Mouse (Mus musculus) neural tube, embryonic 15.5 days (tissue): ENCODE data around the gene Wdr41. TPM values are rescaled to one million over a fixed set of nuclear protein-coding genes. Genes with fewer than 3 reads are reported as not detected.

Experiments
- ATAC-seq: fragments of 200-750 bp; cut with Nextera tagmentation; 2 replicates; pipeline ENCODE4 v1.8.0; 2017; ENCODE audit warnings: mild to moderate bottlenecking, moderate TSS enrichment, moderate library complexity; ENCODE audit not compliant: low FRiP score
- H3K27ac ChIP-seq: fragments of 300-500 bp; sonication (generic); replicated peaks from 2 replicates; pipeline ENCODE4 v1.5.1; 2015; ENCODE audit warnings: mild to moderate bottlenecking, inconsistent platforms
- H3K27me3 ChIP-seq: fragments of 300-500 bp; sonication (generic); replicated peaks from 2 replicates; pipeline ENCODE4 v1.6.1; 2015; ENCODE audit warnings: inconsistent platforms
- H3K36me3 ChIP-seq: fragments of 300-500 bp; sonication (generic); 2 replicates; pipeline ENCODE4 v1.6.1; 2015; ENCODE audit warnings: inconsistent platforms
- H3K4me1 ChIP-seq: fragments of 300-500 bp; sonication (generic); 2 replicates; pipeline ENCODE4 v1.6.1; 2015; ENCODE audit warnings: inconsistent platforms
- H3K4me2 ChIP-seq: fragments of 300-500 bp; sonication (generic); 2 replicates; pipeline ENCODE4 v1.6.1; 2015; ENCODE audit warnings: inconsistent platforms, mild to moderate bottlenecking, moderate library complexity
- H3K4me3 ChIP-seq: fragments of 300-500 bp; sonication (generic); replicated peaks from 2 replicates; pipeline ENCODE4 v1.5.1; 2015; ENCODE audit warnings: mild to moderate bottlenecking, inconsistent platforms
- H3K9ac ChIP-seq: fragments of 300-500 bp; sonication (generic); replicated peaks from 2 replicates; pipeline ENCODE4 v1.6.1; 2015; ENCODE audit warnings: mild to moderate bottlenecking, inconsistent platforms
- H3K9me3 ChIP-seq: fragments of 300-500 bp; sonication (generic); replicated peaks from 2 replicates; pipeline ENCODE4 v1.6.1; 2016; ENCODE audit warnings: inconsistent platforms
- WGBS: fragments of 180-500 bp; shearing (Covaris S2); methylation state at CpG from one replicate; pipeline ENCODE4 v1.1.7; 2015; ENCODE audit warnings: mixed read lengths; 5-methylcytosine and 5-hydroxymethylcytosine counted together
- polyA plus RNA-seq: library from polyadenylated mRNA; unstranded; fragments of >200 nt; fragmentation: Nextera tagmentation; extraction: Ambion mirVana; gene quantifications from 2 replicates; pipeline ENCODE4 v1.2.1, GENCODE M21; 2015

The Wdr41 gene
- polyA plus RNA-seq, 1 experiment from 2014 or later = 27.5 TPM

- Histone ChIP-seq H3K27me3 (no peaks in the 10 kb centered on the region), H3K4me1 (no peaks in the 10 kb centered on the region), H3K36me3 (no peaks in the 10 kb centered on the region), H3K4me3 (no peak overlapping the region), H3K9ac (no peak overlapping the region), H3K4me2 (no peak overlapping the region), H3K9me3 (no peaks in the 10 kb centered on the region), H3K27ac (no peak overlapping the region)
- whole genome bisulfite sequencing = 82% methylated on average over 9 of the region's 9 CpGs
- no peak for ATAC-seq
Observed at GRCm38 (mm10) chr13:95040140-95040738, 64.1 kb downstream of the Wdr41 start.

DNA sequence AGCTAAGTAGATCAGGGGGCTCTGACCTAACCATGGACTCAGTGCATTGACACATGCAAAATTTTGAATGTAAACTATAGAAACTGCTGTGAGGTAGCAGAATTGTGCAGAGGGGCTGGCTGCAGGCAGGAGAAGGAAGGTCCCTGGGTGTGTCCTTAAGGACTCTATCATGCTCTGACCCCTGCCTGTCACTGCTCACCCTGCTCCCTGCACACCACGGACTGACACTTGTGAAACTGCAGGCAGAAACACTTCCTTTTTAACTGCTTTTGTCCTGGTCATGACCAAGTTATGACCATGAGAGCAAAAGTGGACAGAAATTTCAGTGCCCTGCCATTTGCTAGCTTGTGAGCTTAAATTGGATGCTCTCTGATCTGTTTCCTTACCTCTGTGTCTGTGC lies 68.0 kb downstream of the Wdr41 start:
- Histone ChIP-seq H3K27ac (no peak overlapping the region), H3K4me2 (no peak overlapping the region), H3K9me3 (no peaks in the 10 kb centered on the region), H3K27me3 (no peaks in the 10 kb centered on the region), H3K4me1 (no peaks in the 10 kb centered on the region), H3K36me3 (no peaks in the 10 kb centered on the region; the same call in 1 of the 2 replicates), H3K9ac (no peak overlapping the region), H3K4me3 (no peak overlapping the region)
- no peak for ATAC-seq
- 65% methylated on average over 1 of the region's 1 CpGs for WGBS

DNA sequence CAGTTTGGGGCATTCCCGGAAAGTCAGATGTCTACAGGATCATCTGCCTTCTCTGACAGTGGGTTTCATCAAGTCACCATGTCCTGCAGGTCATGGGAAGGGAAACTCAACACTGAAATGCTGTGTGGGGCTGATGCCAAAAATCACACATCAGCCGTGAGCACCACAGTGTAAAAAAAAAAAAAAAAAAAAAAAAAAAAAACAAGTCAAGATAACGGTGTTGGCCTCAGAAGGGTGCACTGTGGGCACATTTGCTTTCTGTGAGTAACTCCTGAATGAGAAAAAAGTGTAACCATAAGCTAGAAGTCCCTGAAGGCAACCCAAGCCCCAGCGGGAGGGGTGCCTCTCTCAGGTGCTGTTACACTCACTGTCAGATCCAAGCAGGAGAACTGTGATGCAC lies 74.3 kb downstream of the Wdr41 start:
- Histone ChIP-seq H3K9me3 (no peaks in the 10 kb centered on the region), H3K27ac (no peak overlapping the region), H3K9ac (no peak overlapping the region), H3K4me1 (no peaks in the 10 kb centered on the region), H3K36me3 (no peaks in the 10 kb centered on the region; the same call in 1 of the 2 replicates), H3K4me2 (no peak overlapping the region), H3K27me3 (no peaks in the 10 kb centered on the region), H3K4me3 (no peak overlapping the region)
- ATAC-seq = no peak
- WGBS = 92% methylated on average over 4 of the region's 4 CpGs

DNA sequence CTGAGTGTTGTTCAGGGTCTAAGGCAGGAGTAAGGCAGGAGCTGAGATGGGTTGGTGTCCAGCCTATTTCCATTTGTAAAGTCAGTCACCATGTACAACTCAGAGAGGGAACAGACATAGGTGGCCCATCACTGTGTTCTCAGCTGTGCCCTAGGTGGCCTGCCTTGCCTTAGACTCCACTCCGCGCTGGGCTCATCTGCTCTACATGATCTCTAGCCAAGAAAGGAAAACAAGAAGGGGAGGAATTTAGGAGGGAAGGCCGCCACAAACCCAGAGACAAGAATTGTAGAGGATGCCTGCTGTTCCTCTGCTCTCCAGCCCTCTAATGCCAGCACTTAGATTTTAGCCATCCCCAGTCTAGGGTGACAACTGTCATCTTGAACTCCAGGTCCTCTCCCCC lies 76.3 kb downstream of the Wdr41 start:
- 87% methylated on average over 3 of the region's 3 CpGs for WGBS
- H3K27ac ChIP-seq = no peak overlapping the region
- no peaks in the 10 kb centered on the region for H3K4me1 ChIP-seq
- H3K4me3 ChIP-seq = no peak overlapping the region
- H3K36me3 ChIP-seq = no peaks in the 10 kb centered on the region
- no peak overlapping the region for H3K4me2 ChIP-seq
- ATAC-seq = no peak
- no peaks in the 10 kb centered on the region for H3K9me3 ChIP-seq
- no peaks in the 10 kb centered on the region for H3K27me3 ChIP-seq
- H3K9ac ChIP-seq = no peak overlapping the region

- Histone ChIP-seq H3K4me3 (no peak overlapping the region), H3K9me3 (no peaks in the 10 kb centered on the region), H3K27me3 (no peaks in the 10 kb centered on the region), H3K36me3 (no peaks in the 10 kb centered on the region), H3K9ac (no peak overlapping the region), H3K4me2 (no peak overlapping the region), H3K4me1 (no peaks in the 10 kb centered on the region), H3K27ac (no peak overlapping the region)
- WGBS = 74% methylated on average over 1 of the region's 1 CpGs
- ATAC-seq = no peak
Observed at GRCm38 (mm10) chr13:95055742-95056388, 79.7 kb downstream of the Wdr41 start.

GRCm38 (mm10) chr13:95056501-95057280 lies 80.5 kb downstream of the Wdr41 start:
- Histone ChIP-seq H3K9me3 (no peaks in the 10 kb centered on the region), H3K4me1 (no peaks in the 10 kb centered on the region), H3K4me3 (no peak overlapping the region), H3K27ac (no peak overlapping the region), H3K4me2 (no peak overlapping the region), H3K9ac (no peak overlapping the region), H3K36me3 (no peaks in the 10 kb centered on the region), H3K27me3 (no peaks in the 10 kb centered on the region)
- WGBS = 89% methylated on average over 11 of the region's 11 CpGs
- no peak for ATAC-seq

DNA sequence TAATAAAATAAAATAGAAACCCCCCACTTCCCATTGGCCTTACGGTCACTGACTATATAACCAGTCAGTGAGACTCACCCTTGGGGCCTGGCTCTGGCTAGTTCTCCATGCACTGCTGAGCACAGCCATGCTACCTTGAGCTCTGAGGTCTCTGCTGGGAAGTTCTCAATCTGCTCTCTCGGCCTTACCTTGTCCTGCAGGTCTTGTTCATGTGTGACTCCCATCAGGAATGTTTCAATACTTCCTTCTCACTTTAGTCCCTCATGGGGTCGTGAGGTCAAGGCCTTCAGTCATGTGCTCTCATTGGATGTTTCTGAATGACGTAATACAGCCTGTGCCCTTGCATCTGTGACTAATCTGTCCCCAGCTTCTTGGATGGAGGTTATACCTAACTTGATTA lies 82.7 kb downstream of the Wdr41 start:
- WGBS = 86% methylated on average over 4 of the region's 4 CpGs

DNA sequence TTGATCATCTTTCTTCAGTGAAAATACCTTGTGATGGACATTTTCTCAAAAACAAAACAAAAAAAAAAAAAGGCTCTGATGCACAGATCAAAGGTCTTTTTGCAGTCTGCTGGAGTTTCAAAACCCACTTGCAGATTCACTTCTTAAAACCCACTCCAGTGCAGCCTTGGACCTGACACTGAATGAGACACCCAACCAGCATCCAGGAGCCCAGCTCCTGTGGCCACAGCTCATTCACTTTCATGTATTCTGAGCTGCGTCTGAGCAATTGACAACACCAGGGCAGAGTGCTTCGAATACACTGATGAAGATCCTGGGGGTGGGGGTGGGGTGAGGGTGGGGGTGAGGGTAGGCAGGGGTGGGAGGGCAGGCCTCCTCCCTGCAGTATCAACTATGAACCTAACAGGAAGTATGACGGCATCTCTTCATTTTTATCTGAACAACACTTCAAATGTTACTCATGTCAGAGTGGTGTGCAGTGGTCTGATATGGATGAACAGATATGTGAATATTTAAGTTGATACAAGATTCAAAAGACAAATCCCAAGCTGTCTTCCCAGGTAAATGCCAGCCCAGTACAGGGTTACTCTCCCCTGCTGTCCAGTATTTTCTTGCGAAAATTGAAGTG lies 87.4 kb downstream of the Wdr41 start:
- H3K4me1 ChIP-seq = no peaks in the 10 kb centered on the region
- H3K4me2 ChIP-seq = no peak overlapping the region
- no peaks in the 10 kb centered on the region for H3K27me3 ChIP-seq
- no peak overlapping the region for H3K9ac ChIP-seq
- H3K4me3 ChIP-seq = no peak overlapping the region
- H3K27ac ChIP-seq = no peak overlapping the region
- no peak for ATAC-seq
- H3K36me3 ChIP-seq = no peaks in the 10 kb centered on the region
- no peaks in the 10 kb centered on the region for H3K9me3 ChIP-seq
- 67% methylated on average over 4 of the region's 4 CpGs for WGBS

More for the DNA sequence above, 82.7 kb downstream of the Wdr41 start:
- no peak for ATAC-seq
- Histone ChIP-seq H3K27me3 (no peaks in the 10 kb centered on the region), H3K4me3 (no peak overlapping the region), H3K27ac (no peak overlapping the region), H3K36me3 (no peaks in the 10 kb centered on the region), H3K4me2 (no peak overlapping the region), H3K4me1 (no peaks in the 10 kb centered on the region), H3K9ac (no peak overlapping the region), H3K9me3 (no peaks in the 10 kb centered on the region)

GRCm38 (mm10) chr13:95067854-95068253 lies 91.7 kb downstream of the Wdr41 start:
- Histone ChIP-seq H3K36me3 (no peaks in the 10 kb centered on the region), H3K9me3 (no peaks in the 10 kb centered on the region), H3K27me3 (no peaks in the 10 kb centered on the region), H3K4me2 (no peak overlapping the region), H3K27ac (no peak overlapping the region), H3K4me1 (no peaks in the 10 kb centered on the region), H3K4me3 (no peak overlapping the region), H3K9ac (no peak overlapping the region)
- ATAC-seq = no peak
- 69% methylated on average over 6 of the region's 6 CpGs for WGBS

GRCm38 (mm10) chr13:95070268-95070667 lies 94.1 kb downstream of the Wdr41 start:
- no peaks in the 10 kb centered on the region for H3K9me3 ChIP-seq
- H3K36me3 ChIP-seq = no peaks in the 10 kb centered on the region
- no peak overlapping the region for H3K4me2 ChIP-seq
- H3K27ac ChIP-seq = no peak overlapping the region
- ATAC-seq = no peak
- 0 out of 2 replicates have a peak, but pooled peaks cover 12% of the 10 kb centered on the region for H3K4me1 ChIP-seq
- no peak overlapping the region for H3K4me3 ChIP-seq
- H3K27me3 ChIP-seq = no peaks in the 10 kb centered on the region
- no peak overlapping the region for H3K9ac ChIP-seq
